Mouse (Mus musculus): ENCODE measurements around the gene Sele. TPM values are rescaled to one million over a fixed set of nuclear protein-coding genes. Genes with fewer than 3 reads are reported as not detected.

Sele gene
- polyA plus RNA-seq, 1 experiment from 2014 or later: not detected

DNA sequence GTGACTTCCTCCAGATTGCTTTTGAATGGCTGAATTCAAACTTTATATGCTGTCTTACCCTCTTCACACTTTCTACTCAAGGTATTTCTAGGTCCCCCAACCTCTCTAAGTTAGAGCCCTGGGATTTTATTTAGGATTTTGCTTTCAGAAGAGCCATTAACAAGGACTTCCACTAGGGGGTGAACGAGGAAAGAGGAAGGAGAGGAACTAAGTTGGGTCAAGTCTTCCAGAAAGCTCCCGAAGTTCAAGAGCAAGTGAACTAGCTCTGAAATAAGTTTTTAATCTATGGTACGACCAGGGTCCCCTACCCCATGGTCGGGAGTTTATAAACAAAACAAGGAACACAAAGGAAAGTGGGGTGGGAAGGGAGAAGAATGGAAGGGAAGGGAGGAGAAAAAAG lies 13.2 kb downstream of the Sele start:
- Histone ChIP-seq H3K4me1 (ENCODE audit: insufficient read depth) (no peaks in the 10 kb centered on the region), H3K36me3 (ENCODE audit: insufficient read depth) (no peaks in the 10 kb centered on the region), H3K9me3 (ENCODE audit: low read depth, low read length) (no peaks in the 10 kb centered on the region), H3K27ac (ENCODE audit: low read depth) (no peak overlapping the region), H3K9ac (no peak overlapping the region), H3K4me2 (no peak overlapping the region), H3K27me3 (ENCODE audit: insufficient read depth, low read length) (no peaks in the 10 kb centered on the region), H3K4me3 (ENCODE audit: low read depth, low read length) (no peak overlapping the region)
- 30% methylated on average over 4 of the region's 4 CpGs for whole genome bisulfite sequencing
- TF ChIP-seq CTCF (IDR thresholded peaks at IDR 0.05; ENCODE audit: low read depth): peak; percentile 61
- DNase-seq (peak; percentile 61), ATAC-seq (ENCODE audit: insufficient read depth) (no peak)

DNA sequence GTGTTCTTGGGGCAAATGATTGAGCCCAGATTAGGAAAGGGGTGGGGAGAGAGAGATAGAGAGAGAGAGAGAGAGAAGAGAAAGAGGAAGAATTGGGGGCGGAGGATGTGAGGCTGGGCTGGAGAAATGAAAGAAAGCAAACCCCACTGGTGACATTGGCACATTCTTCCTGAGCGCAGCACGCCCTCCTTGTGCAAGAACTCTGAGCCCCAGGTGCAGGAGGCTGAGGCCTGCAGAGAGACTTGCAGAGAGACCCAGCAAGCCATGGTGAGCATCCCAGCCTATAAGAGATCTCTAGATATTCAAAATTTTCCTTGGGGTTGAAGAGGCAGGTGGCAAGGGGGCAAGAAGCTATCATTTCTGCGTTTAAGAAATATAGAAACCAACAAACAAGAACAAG lies 13.9 kb downstream of the Sele start, which contains the start of gene Sell:
TSS of gene Sell (plus strand) at position 58 of the 400 bp plus-strand sequence.
- no peak within 1 kb of the TSS for H3K4me2 ChIP-seq
- H3K9ac ChIP-seq: no peak within 1 kb of the TSS
- H3K36me3 ChIP-seq (ENCODE audit: insufficient read depth): no peaks in the 10 kb centered on the region
- ATAC-seq (ENCODE audit: insufficient read depth): no peak
- H3K4me1 ChIP-seq (ENCODE audit: insufficient read depth): no peaks in the 10 kb centered on the region
- no peak for DNase-seq
- H3K4me3 ChIP-seq (ENCODE audit: low read depth, low read length): no peak within 1 kb of the TSS
- no peak within 1 kb of the TSS for H3K27ac ChIP-seq (ENCODE audit: low read depth)
- no peak for TF ChIP-seq CTCF (IDR thresholded peaks at IDR 0.05; ENCODE audit: low read depth)
- H3K9me3 ChIP-seq (ENCODE audit: low read depth, low read length): no peaks in the 10 kb centered on the region
- H3K27me3 ChIP-seq (ENCODE audit: insufficient read depth, low read length): no peaks in the 10 kb centered on the region
- WGBS: 78% methylated on average over 4 of the region's 4 CpGs

DNA sequence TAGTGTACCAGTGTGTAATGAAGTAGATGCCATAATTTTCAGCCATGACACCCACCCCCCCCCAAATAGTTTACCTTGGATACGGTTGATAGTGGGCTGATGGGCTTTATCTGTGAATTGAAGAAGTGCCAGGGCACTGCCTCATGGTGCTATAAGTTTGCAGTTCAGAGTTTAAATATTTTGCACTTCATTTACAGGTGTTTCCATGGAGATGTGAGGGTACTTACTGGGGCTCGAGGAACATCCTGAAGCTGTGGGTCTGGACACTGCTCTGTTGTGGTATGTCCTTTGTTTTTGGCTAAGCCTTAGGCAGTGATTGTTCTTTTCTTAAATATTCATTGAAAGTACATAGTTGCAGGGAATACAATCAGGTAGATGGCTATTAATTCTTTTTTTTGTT lies 14.8 kb downstream of the Sele start:
- Histone ChIP-seq H3K36me3 (ENCODE audit: insufficient read depth) (no peaks in the 10 kb centered on the region), H3K9ac (no peak overlapping the region), H3K27me3 (ENCODE audit: insufficient read depth, low read length) (no peaks in the 10 kb centered on the region), H3K9me3 (ENCODE audit: low read depth, low read length) (no peaks in the 10 kb centered on the region), H3K27ac (ENCODE audit: low read depth) (no peak overlapping the region), H3K4me3 (ENCODE audit: low read depth, low read length) (no peak overlapping the region), H3K4me1 (ENCODE audit: insufficient read depth) (no peaks in the 10 kb centered on the region), H3K4me2 (no peak overlapping the region)
- 22% methylated on average over 2 of the region's 2 CpGs for WGBS
- DNase-seq (no peak), ATAC-seq (ENCODE audit: insufficient read depth) (no peak)
- TF ChIP-seq CTCF (IDR thresholded peaks at IDR 0.05; ENCODE audit: low read depth): no peak

DNA sequence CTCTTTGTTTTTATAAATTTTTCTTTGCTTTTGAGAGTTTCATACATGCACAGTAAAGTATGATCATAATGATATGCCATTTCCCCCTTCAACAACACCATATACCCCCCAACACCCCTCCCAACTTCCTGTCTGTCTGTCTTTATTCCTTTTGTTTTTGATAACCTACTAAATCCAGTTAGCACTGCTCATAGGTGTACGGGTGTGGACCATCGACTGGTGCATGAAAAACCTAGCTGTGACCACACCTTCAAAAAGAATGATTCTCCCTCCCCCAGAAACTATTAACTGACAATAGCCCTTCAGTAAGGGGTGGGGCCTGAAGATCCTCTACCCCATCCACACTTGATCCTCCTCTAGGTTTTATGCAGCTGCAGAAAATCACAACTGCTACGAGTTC lies 15.7 kb downstream of the Sele start:
- TF ChIP-seq CTCF (IDR thresholded peaks at IDR 0.05; ENCODE audit: low read depth): no peak
- WGBS: 46% methylated on average over 3 of the region's 3 CpGs
- Histone ChIP-seq H3K4me3 (ENCODE audit: low read depth, low read length) (no peak overlapping the region), H3K9ac (no peak overlapping the region), H3K4me2 (no peak overlapping the region), H3K36me3 (ENCODE audit: insufficient read depth) (no peaks in the 10 kb centered on the region), H3K4me1 (ENCODE audit: insufficient read depth) (no peaks in the 10 kb centered on the region), H3K9me3 (ENCODE audit: low read depth, low read length) (no peaks in the 10 kb centered on the region), H3K27me3 (ENCODE audit: insufficient read depth, low read length) (no peaks in the 10 kb centered on the region), H3K27ac (ENCODE audit: low read depth) (no peak overlapping the region)
- ATAC-seq (ENCODE audit: insufficient read depth): no peak
- no peak for DNase-seq

- Histone ChIP-seq H3K9me3 (ENCODE audit: low read depth, low read length) (no peaks in the 10 kb centered on the region), H3K4me2 (no peak overlapping the region), H3K27ac (ENCODE audit: low read depth) (no peak overlapping the region), H3K4me3 (ENCODE audit: low read depth, low read length) (no peak overlapping the region), H3K27me3 (ENCODE audit: insufficient read depth, low read length) (no peaks in the 10 kb centered on the region), H3K4me1 (ENCODE audit: insufficient read depth) (no peaks in the 10 kb centered on the region), H3K9ac (no peak overlapping the region), H3K36me3 (ENCODE audit: insufficient read depth) (no peaks in the 10 kb centered on the region)
- no peak for TF ChIP-seq CTCF (IDR thresholded peaks at IDR 0.05; ENCODE audit: low read depth)
- ATAC-seq (ENCODE audit: insufficient read depth) (no peak), DNase-seq (no peak)
These were observed 21.2 kb downstream of the Sele start for GRCm38 (mm10) chr1:164069261-164069660.

DNA sequence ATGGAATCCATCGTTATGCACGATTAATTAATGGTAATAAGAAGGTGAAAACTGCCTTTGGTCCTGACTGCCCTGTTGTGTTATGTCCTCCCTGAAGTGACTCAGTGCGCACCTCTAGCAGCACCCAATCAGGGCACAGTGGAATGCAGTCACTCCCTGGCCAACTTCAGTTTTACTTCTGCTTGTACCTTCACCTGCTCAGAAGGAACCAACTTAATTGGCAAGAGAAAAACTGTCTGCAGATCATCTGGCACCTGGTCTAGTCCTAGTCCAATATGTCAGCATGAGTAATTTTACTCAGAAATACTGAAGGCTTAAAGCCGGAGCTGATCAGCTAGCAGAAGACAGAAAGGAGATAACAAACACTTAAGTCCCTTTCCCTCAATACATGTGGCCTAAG lies 22.4 kb downstream of the Sele start:
- Histone ChIP-seq H3K27me3 (ENCODE audit: insufficient read depth, low read length) (no peaks in the 10 kb centered on the region), H3K4me1 (ENCODE audit: insufficient read depth) (no peaks in the 10 kb centered on the region), H3K36me3 (ENCODE audit: insufficient read depth) (no peaks in the 10 kb centered on the region), H3K9ac (no peak overlapping the region), H3K4me2 (no peak overlapping the region), H3K9me3 (ENCODE audit: low read depth, low read length) (no peaks in the 10 kb centered on the region), H3K4me3 (ENCODE audit: low read depth, low read length) (no peak overlapping the region), H3K27ac (ENCODE audit: low read depth) (no peak overlapping the region)
- DNase-seq (no peak), ATAC-seq (ENCODE audit: insufficient read depth) (no peak)
- no peak for TF ChIP-seq CTCF (IDR thresholded peaks at IDR 0.05; ENCODE audit: low read depth)
- 74% methylated on average over 4 of the region's 4 CpGs for WGBS

DNA sequence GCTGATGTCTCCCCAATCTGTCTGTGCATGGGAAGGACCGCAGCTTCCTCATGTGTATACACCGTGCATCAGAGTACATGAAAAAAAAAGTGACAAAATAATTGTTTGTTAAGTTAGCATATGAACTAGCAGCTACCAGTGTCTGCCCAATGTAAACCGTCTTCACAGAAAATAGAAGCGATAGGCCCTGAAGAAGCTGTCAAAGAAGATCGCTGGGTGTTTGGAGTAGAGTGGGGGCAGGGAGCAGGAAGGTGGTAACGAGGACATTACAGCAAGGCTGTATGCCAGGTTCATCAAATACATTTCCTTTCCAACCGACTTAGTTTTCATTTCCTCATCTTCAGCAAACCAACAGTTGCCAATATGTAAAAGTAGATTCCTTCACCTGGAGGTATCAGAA lies 23.1 kb downstream of the Sele start:
- H3K9me3 ChIP-seq (ENCODE audit: low read depth, low read length): no peaks in the 10 kb centered on the region
- H3K36me3 ChIP-seq (ENCODE audit: insufficient read depth): no peaks in the 10 kb centered on the region
- TF ChIP-seq CTCF (IDR thresholded peaks at IDR 0.05; ENCODE audit: low read depth): no peak
- no peak overlapping the region for H3K27ac ChIP-seq (ENCODE audit: low read depth)
- DNase-seq (no peak), ATAC-seq (ENCODE audit: insufficient read depth) (no peak)
- no peak overlapping the region for H3K4me2 ChIP-seq
- no peak overlapping the region for H3K9ac ChIP-seq
- no peak overlapping the region for H3K4me3 ChIP-seq (ENCODE audit: low read depth, low read length)
- WGBS: 76% methylated on average over 7 of the region's 7 CpGs
- H3K27me3 ChIP-seq (ENCODE audit: insufficient read depth, low read length): no peaks in the 10 kb centered on the region
- H3K4me1 ChIP-seq (ENCODE audit: insufficient read depth): no peaks in the 10 kb centered on the region

DNA sequence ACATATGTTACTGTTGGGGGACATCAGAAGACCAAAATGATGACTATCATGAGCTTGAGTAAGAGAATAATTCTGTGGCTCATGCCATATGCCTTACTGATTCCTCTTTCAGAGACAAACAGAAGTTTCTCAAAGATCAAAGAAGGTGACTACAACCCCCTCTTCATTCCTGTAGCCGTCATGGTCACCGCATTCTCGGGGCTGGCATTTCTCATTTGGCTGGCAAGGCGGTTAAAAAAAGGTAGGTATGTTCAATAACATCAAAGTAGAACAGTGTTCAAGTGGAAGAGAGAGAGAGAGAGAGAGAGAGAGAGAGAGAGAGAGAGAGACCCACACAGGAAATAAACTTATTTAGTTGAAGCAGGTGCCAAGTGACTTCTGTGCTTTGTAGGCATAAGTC lies 24.0 kb downstream of the Sele start:
- no peaks in the 10 kb centered on the region for H3K27me3 ChIP-seq (ENCODE audit: insufficient read depth, low read length)
- ATAC-seq (ENCODE audit: insufficient read depth) (no peak), DNase-seq (no peak)
- no peak overlapping the region for H3K4me2 ChIP-seq
- H3K4me1 ChIP-seq (ENCODE audit: insufficient read depth): no peaks in the 10 kb centered on the region
- no peak overlapping the region for H3K4me3 ChIP-seq (ENCODE audit: low read depth, low read length)
- H3K36me3 ChIP-seq (ENCODE audit: insufficient read depth): no peaks in the 10 kb centered on the region
- no peak overlapping the region for H3K9ac ChIP-seq
- TF ChIP-seq CTCF (IDR thresholded peaks at IDR 0.05; ENCODE audit: low read depth): no peak
- 79% methylated on average over 4 of the region's 4 CpGs for WGBS
- H3K9me3 ChIP-seq (ENCODE audit: low read depth, low read length): no peaks in the 10 kb centered on the region
- H3K27ac ChIP-seq (ENCODE audit: low read depth): no peak overlapping the region
